Mouse (Mus musculus) midbrain, postnatal 0 days (tissue): ENCODE measurements around the gene Gdf9. TPM values are rescaled to one million over a fixed set of nuclear protein-coding genes. Genes with fewer than 3 reads are reported as not detected.
A peak's percentile ranks its signal among the peaks of the same experiment; 100 is the strongest.

Source experiments
- ATAC-seq: fragments of 200-750 bp; cut with Nextera tagmentation; 2 replicates; pipeline ENCODE4 v1.8.0; 2017; ENCODE audit warnings: moderate number of reproducible peaks, mild to moderate bottlenecking, moderate TSS enrichment, moderate library complexity; ENCODE audit not compliant: low FRiP score
- DNase-seq: peaks from one replicate; pipeline ENCODE4 v3.0.0-alpha.2; 2015; ENCODE audit warnings: low spot score
- H3K27ac ChIP-seq: fragments of 300-500 bp; sonication (generic); 2 replicates; pipeline ENCODE4 v1.5.1; 2014; ENCODE audit warnings: low read depth, mild to moderate bottlenecking, low read length, mixed read lengths
- H3K27me3 ChIP-seq: fragments of 300-500 bp; sonication (generic); 2 replicates; pipeline ENCODE4 v1.6.1; 2014; ENCODE audit warnings: low read length, control low read depth, mixed read lengths; ENCODE audit not compliant: insufficient read depth
- H3K36me3 ChIP-seq: fragments of 300-500 bp; sonication (generic); 2 replicates; pipeline ENCODE4 v1.6.1; 2014; ENCODE audit warnings: low read length, control low read depth, mixed read lengths; ENCODE audit not compliant: insufficient read depth
- H3K4me1 ChIP-seq: fragments of 300-500 bp; sonication (generic); 2 replicates; pipeline ENCODE4 v1.6.1; 2014; ENCODE audit warnings: mild to moderate bottlenecking, control low read depth, antibody characterized with exemption, low read length, mixed read lengths; ENCODE audit not compliant: insufficient read depth
- H3K4me2 ChIP-seq: fragments of 300-500 bp; sonication (generic); 2 replicates; pipeline ENCODE4 v1.6.1; 2014; ENCODE audit warnings: low read depth, mild to moderate bottlenecking, low read length, mixed read lengths; ENCODE audit not compliant: poor library complexity, severe bottlenecking
- H3K4me3 ChIP-seq: fragments of 300-500 bp; sonication (generic); 2 replicates; pipeline ENCODE4 v1.5.1; 2014; ENCODE audit warnings: low read depth, mild to moderate bottlenecking, low read length, moderate library complexity
- H3K9ac ChIP-seq: fragments of 300-500 bp; sonication (generic); replicated peaks from 2 replicates; pipeline ENCODE4 v1.6.1; 2014; ENCODE audit warnings: mild to moderate bottlenecking, low read length, moderate library complexity, mixed read lengths; ENCODE audit not compliant: poor library complexity, severe bottlenecking
- H3K9me3 ChIP-seq: fragments of 300-500 bp; sonication (generic); 2 replicates; pipeline ENCODE4 v1.6.1; 2016; ENCODE audit warnings: low read length, control low read depth
- CTCF ChIP-seq: IDR thresholded peaks from 2 replicates; pipeline ENCODE4 v1.5.1; 2016; ENCODE audit warnings: antibody characterized with exemption, mild to moderate bottlenecking
- WGBS: fragments of 180-500 bp; shearing (Covaris S2); extraction: QIAGEN DNeasy Blood & Tissue Kit; methylation state at CpG from one replicate; pipeline ENCODE4 v1.1.7; 2014; 5-methylcytosine and 5-hydroxymethylcytosine counted together
- polyA plus RNA-seq: library from polyadenylated mRNA; unstranded; fragments of >200 nt; fragmentation: Nextera tagmentation; extraction: Ambion mirVana; gene quantifications from 2 replicates; pipeline ENCODE4 v1.2.1, GENCODE M21; 2015
- total RNA-seq: library from RNA; depleted of rRNA; stranded (reverse); fragments of >200 nt; gene quantifications from 2 replicates; pipeline ENCODE4 v1.2.3, GENCODE M21; 2014

The Gdf9 gene
- total and polyA plus RNA-seq, 2 experiments from 2014 or later = 0.05 to 1.1 TPM

GRCm38 (mm10) chr11:53456474-53457371 is 25.9 kb downstream of the Gdf9 start, which contains the start of the genes Gm10447 and Shroom1:
Gm10447 (minus strand) TSS chr11:53457110.
Shroom1 (plus strand) TSS chr11:53457205.
- Histone ChIP-seq H3K27me3 (peaks cover 34% of the 10 kb centered on the region), H3K4me2 (peak within 1 kb of the TSS; percentile 76), H3K4me3 (peak within 1 kb of the TSS; percentile 40), H3K9ac (peak within 1 kb of the TSS; percentile 51), H3K4me1 (no peaks in the 10 kb centered on the region), H3K36me3 (no peaks in the 10 kb centered on the region), H3K9me3 (no peaks in the 10 kb centered on the region), H3K27ac (no peak within 1 kb of the TSS)
- ATAC-seq (peak; percentile 58; the same call in 1 of the 2 replicates), DNase-seq (peak; percentile 57)
- WGBS = 5% methylated on average over 41 of the region's 42 CpGs
- peak; percentile 65 for TF ChIP-seq CTCF

DNA sequence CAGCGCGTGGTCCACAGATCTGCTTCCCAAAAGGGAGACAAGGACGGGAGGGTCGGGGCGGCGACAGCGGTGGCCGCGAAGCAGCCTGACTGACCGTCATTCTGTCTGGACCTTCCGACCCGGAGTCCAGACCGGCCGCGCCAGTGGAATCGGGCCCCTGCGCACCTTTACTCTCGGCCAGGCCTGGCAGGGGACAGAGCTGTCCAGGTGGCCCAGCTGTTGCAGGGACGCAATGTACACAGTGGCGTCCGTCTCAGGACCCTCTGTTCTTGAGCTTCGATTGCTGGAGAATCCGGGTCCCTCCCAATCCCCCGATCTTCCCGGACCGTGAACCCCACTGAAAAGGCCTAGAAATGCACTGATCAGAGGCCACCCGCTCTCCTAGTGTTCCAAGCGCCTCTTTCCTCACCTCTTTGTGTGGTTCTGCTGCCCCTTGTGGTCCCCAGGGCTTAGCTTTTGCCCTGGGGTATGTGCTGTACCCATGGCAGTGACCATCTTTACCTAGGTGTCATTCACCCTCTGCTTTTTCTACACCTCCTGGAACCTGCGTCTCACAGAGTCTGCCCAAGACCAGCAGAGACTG is 26.6 kb downstream of the Gdf9 start:
- Histone ChIP-seq H3K9ac (peak overlapping the region; percentile 51), H3K9me3 (no peaks in the 10 kb centered on the region), H3K4me3 (peak overlapping the region; percentile 40), H3K4me2 (peak overlapping the region; percentile 76), H3K4me1 (no peaks in the 10 kb centered on the region), H3K27ac (no peak overlapping the region), H3K27me3 (peaks cover 41% of the 10 kb centered on the region), H3K36me3 (no peaks in the 10 kb centered on the region)
- TF ChIP-seq CTCF = peak; percentile 28
- ATAC-seq (no peak), DNase-seq (no peak)
- WGBS = 8% methylated on average over 26 of the region's 29 CpGs

GRCm38 (mm10) chr11:53458996-53459395 is 28.2 kb downstream of the Gdf9 start:
- Histone ChIP-seq H3K4me2 (no peak overlapping the region), H3K4me3 (no peak overlapping the region), H3K4me1 (no peaks in the 10 kb centered on the region), H3K27ac (no peak overlapping the region), H3K9ac (no peak overlapping the region), H3K36me3 (no peaks in the 10 kb centered on the region), H3K27me3 (peaks cover 52% of the 10 kb centered on the region), H3K9me3 (no peaks in the 10 kb centered on the region)
- no peak for TF ChIP-seq CTCF
- ATAC-seq = no peak
- DNase-seq = no peak
- 70% methylated on average over 3 of the region's 3 CpGs for WGBS

DNA sequence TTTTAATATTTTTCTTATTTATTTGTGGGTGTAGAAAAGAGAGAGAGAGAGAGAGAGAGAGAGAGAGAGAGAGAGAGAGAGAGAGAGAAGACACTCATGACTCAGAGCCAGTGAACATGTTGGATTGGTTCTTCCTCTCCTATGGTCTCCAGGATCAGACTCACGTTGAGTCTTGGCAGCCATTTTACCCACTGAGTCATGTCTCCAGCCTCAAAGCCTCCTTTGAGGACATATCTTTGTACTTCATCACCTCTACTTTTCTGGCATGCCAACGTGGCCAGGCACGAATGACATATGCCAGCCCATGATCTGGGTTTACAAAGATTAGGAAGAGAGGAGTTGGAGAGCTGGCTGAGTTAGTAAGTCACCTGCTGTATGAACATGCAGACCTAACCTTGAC is 29.4 kb downstream of the Gdf9 start:
- Histone ChIP-seq H3K27ac (no peak overlapping the region), H3K9me3 (no peaks in the 10 kb centered on the region), H3K27me3 (peaks cover 60% of the 10 kb centered on the region), H3K9ac (no peak overlapping the region), H3K4me3 (no peak overlapping the region), H3K4me2 (no peak overlapping the region), H3K4me1 (no peaks in the 10 kb centered on the region), H3K36me3 (no peaks in the 10 kb centered on the region)
- ATAC-seq (no peak), DNase-seq (no peak)
- no peak for TF ChIP-seq CTCF
- 84% methylated on average over 3 of the region's 3 CpGs for WGBS

DNA sequence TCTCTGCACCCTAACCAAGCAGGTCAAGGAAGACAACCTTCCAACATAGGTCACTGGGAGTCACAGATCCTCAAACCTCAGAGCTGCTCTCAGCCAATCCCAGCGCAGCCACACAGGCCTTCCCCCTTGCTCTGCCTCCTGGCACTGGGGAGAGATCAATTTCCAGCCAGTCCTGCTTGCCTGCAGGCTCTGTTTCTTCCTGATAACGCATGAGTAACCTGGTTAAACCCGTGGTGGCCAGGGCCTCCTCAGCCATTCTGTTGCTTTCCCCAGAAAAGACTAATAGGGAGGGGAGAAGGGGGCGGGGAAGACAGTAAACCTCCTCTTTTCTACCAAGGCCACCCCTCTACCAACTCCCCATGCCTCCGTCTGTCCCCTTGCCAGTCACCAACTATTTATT is 30.9 kb downstream of the Gdf9 start:
- WGBS = 27% methylated on average over 5 of the region's 5 CpGs
- Histone ChIP-seq H3K27me3 (peaks cover 64% of the 10 kb centered on the region), H3K9ac (no peak overlapping the region), H3K9me3 (no peaks in the 10 kb centered on the region), H3K4me3 (no peak overlapping the region), H3K36me3 (no peaks in the 10 kb centered on the region), H3K4me2 (no peak overlapping the region), H3K27ac (no peak overlapping the region), H3K4me1 (no peaks in the 10 kb centered on the region)
- TF ChIP-seq CTCF = no peak
- DNase-seq = no peak
- ATAC-seq = no peak
